In the genomic region with DNA sequence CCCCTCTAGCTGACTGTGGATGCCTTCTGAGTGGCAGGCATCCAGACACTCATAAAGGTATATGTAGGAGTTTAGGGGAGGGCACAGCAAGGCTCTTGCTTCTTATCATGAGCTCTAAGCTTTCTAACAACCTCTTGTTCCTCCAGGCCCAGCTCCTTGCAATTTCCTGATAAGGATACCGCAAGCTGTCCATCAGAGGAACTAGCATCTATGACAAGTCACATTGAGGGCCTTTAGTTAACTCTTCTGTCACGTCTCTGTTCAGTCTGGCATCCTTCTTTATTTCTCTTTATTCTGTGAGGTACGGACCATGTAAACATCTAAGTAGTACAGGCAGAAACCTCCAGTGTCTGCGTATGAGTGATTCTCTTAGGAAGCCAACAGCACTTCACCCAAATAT, we compare ENCODE assay signal across 20 mouse cellular contexts. TPM values are rescaled to one million over a fixed set of nuclear protein-coding genes. Genes with fewer than 3 reads are reported as not detected.
DNase-seq lines count a peak whose midpoint lies in the region; ATAC-seq and TF ChIP-seq lines count a peak whose summit lies in the region.
"Had no signal": no experiment of that assay in that cellular context is flagged by ENCODE, and none has a peak within 500 bp of the region (broad histone marks: within the 10 kb centered on the region; RNA-seq: fewer than 3 reads in every experiment).

No protein-coding gene starts in this region.

- TF ChIP-seq CTCF in G1E (IDR thresholded peaks at IDR 0.05; ENCODE audit: low read depth, low read length): no peak

- intact Hi-C loops in heart, postnatal 36 days (cut with DNase I): loop anchor here (2.0 kb wide), 1 partner anchor 41 kb away; no protein-coding TSS in a partner anchor

- DNase-seq in heart, embryonic 10.5 days (ENCODE audit: low spot score): peak; percentile 77
- no peak for DNase-seq in heart, postnatal 36 days
- DNase-seq in G1E (ENCODE audit: low spot score): peak; percentile 67
- no peak for DNase-seq in right cerebral cortex, adult 18-20 months
- DNase-seq in thymus, postnatal 25 days: no peak
- DNase-seq in neural tube, embryonic 10.5 days (ENCODE audit: extremely low spot score, low spot score): no peak
- DNase-seq: cerebellum, adult 11 months; gastrocnemius, adult 2 months; heart, postnatal 4 days; kidney, postnatal 25 days; layer of hippocampus, adult 9-11 months; thymus, postnatal 14 days had no signal

- peak overlapping the region; percentile 62 for H3K4me2 ChIP-seq in liver, embryonic 15.5 days
- H3K4me2 ChIP-seq: embryonic facial prominence, embryonic 15.5 days; limb, embryonic 15.5 days; neural tube, embryonic 12.5 days had no signal

- no peaks in the 10 kb centered on the region for H3K9me3 ChIP-seq in heart, embryonic 10.5 days
- no peaks in the 10 kb centered on the region for H3K9me3 ChIP-seq in G1E (replicated peaks)
- no peaks in the 10 kb centered on the region for H3K9me3 ChIP-seq in liver, embryonic 15.5 days (replicated peaks)
- H3K9me3 ChIP-seq: embryonic facial prominence, embryonic 15.5 days; limb, embryonic 15.5 days; neural tube, embryonic 12.5 days had no signal

- 37% methylated on average over 4 of the region's 4 CpGs for WGBS in heart, embryonic 10.5 days
- WGBS in liver, embryonic 15.5 days (ENCODE audit: insufficient replicate concordance): 14% methylated on average over 4 of the region's 4 CpGs

- H3K27ac ChIP-seq in heart, embryonic 10.5 days: peak overlapping the region; percentile 62; the same call in 1 of the 2 replicates
- peak overlapping the region; percentile 91 for H3K27ac ChIP-seq in liver, embryonic 15.5 days (replicated peaks)
- H3K27ac ChIP-seq: embryonic facial prominence, embryonic 15.5 days; gastrocnemius, adult 2 months; limb, embryonic 15.5 days; neural tube, embryonic 12.5 days had no signal

- H3K4me3 ChIP-seq in heart, embryonic 10.5 days: no peak overlapping the region
- no peak overlapping the region; the same call in 1 of the 2 replicates for H3K4me3 ChIP-seq in G1E (ENCODE audit: low read depth, low read length)
- peak overlapping the region; percentile 13; the same call in 1 of the 2 replicates for H3K4me3 ChIP-seq in liver, embryonic 15.5 days (replicated peaks)
- H3K4me3 ChIP-seq: embryonic facial prominence, embryonic 15.5 days; gastrocnemius, adult 2 months; limb, embryonic 15.5 days; neural tube, embryonic 12.5 days had no signal

- peak overlapping the region; percentile 28 for H3K9ac ChIP-seq in liver, embryonic 15.5 days
- H3K9ac ChIP-seq: embryonic facial prominence, embryonic 15.5 days; limb, embryonic 15.5 days; neural tube, embryonic 12.5 days had no signal

- peaks cover 5% of the 10 kb centered on the region; the same call in 1 of the 2 replicates for H3K4me1 ChIP-seq in heart, embryonic 10.5 days
- peaks cover 51% of the 10 kb centered on the region for H3K4me1 ChIP-seq in G1E (ENCODE audit: insufficient read depth, low read depth, low read length)
- H3K4me1 ChIP-seq in liver, embryonic 15.5 days (replicated peaks): peaks cover 44% of the 10 kb centered on the region
- H3K4me1 ChIP-seq: embryonic facial prominence, embryonic 15.5 days; limb, embryonic 15.5 days; neural tube, embryonic 12.5 days had no signal

- no peaks in the 10 kb centered on the region for H3K36me3 ChIP-seq in heart, embryonic 10.5 days
- H3K36me3 ChIP-seq in G1E (replicated peaks): no peaks in the 10 kb centered on the region
- no peaks in the 10 kb centered on the region for H3K36me3 ChIP-seq in liver, embryonic 15.5 days (replicated peaks)
- H3K36me3 ChIP-seq: embryonic facial prominence, embryonic 15.5 days; limb, embryonic 15.5 days; neural tube, embryonic 12.5 days had no signal

- peak; percentile 98 for ATAC-seq in G1E (ENCODE audit: extremely low read depth, insufficient number of reproducible peaks, low FRiP score, poor library complexity, severe bottlenecking)
- peak; percentile 95 for ATAC-seq in erythroid progenitor cell, adult 5-6 weeks (replicated peaks; ENCODE audit: low FRiP score, poor library complexity, severe bottlenecking)
- ATAC-seq in liver, embryonic 15.5 days (ENCODE audit: insufficient read depth): peak; percentile 98
- ATAC-seq: activated CD4-positive, CD25-positive, alpha-beta regulatory T cell, adult 4 months; forebrain, embryonic 16.5 days; midbrain, embryonic 16.5 days had no signal

- no peaks in the 10 kb centered on the region for H3K27me3 ChIP-seq in heart, embryonic 10.5 days (ENCODE audit: insufficient read depth, poor library complexity, severe bottlenecking)
- H3K27me3 ChIP-seq in G1E (ENCODE audit: insufficient read depth, low read length): no peaks in the 10 kb centered on the region
- no peaks in the 10 kb centered on the region for H3K27me3 ChIP-seq in liver, embryonic 15.5 days
- H3K27me3 ChIP-seq: embryonic facial prominence, embryonic 15.5 days; limb, embryonic 15.5 days; neural tube, embryonic 12.5 days had no signal

RNA-seq across cellular contexts. Expression of gene Atp2b1, which starts 8.2 kb away (rescaled TPM):
- 106 and 129 TPM in 2 replicates for polyA plus RNA-seq in heart, embryonic 10.5 days (2016; fragmentation: Nextera tagmentation; extraction: Ambion mirVana)
- 10 to 100 TPM; 69.0 to 69.9 TPM for total RNA-seq in heart, postnatal 36 days (2021)
- 118 and 160 TPM in 2 replicates for total RNA-seq in G1E (2014; fragmentation: Nextera tagmentation)
- 55.4 and 65.1 TPM in 2 replicates for total RNA-seq in G1E (2017)
- polyA plus RNA-seq in G1E (2012): 18.1 and 18.5 TPM in 2 replicates
- 25.9 and 32.3 TPM in 2 replicates for total RNA-seq in erythroid progenitor cell, adult 5-6 weeks (2015; ENCODE audit: low replicate concordance)
- 37.0 and 39.6 TPM in 2 replicates for total RNA-seq in erythroid progenitor cell, adult 5-6 weeks (2017; ENCODE audit: low replicate concordance)
- polyA plus RNA-seq in liver, embryonic 15.5 days (2015; fragmentation: Nextera tagmentation; extraction: Ambion mirVana): 30.9 and 33.3 TPM in 2 replicates

Comparison
In these comparisons a context has a peak if more than half of its experiments do, and no peak if none do; other contexts are left out.
1. DNase-seq: peak in heart, embryonic 10.5 days (single experiment) and G1E (single experiment); none in heart, postnatal 36 days (0 of 2), right cerebral cortex, adult 18-20 months (single experiment), thymus, postnatal 25 days (single experiment) and neural tube, embryonic 10.5 days (single experiment).
2. Peak in every context shown above with its lines, with median percentiles within 50 percentile points of each other: ATAC-seq.